Mouse (Mus musculus): ENCODE results near the gene Ndel1.

- no peak for TF ChIP-seq CTCF (IDR thresholded peaks at IDR 0.05; ENCODE audit: insufficient read depth, low read depth, low read length)
- TF ChIP-seq POLR2A (IDR thresholded peaks at IDR 0.05; ENCODE audit: insufficient read depth, low read depth, low read length), result no peak
Measured at GRCm38 (mm10) chr11:68776147-68776655, 95.5 kb downstream of the Ndel1 start.
